Mouse (Mus musculus) testis, postnatal 10 days (tissue): ENCODE measurements around the gene Cmss1.

Source experiments
- DNase-seq: peaks from one replicate; pipeline ENCODE4 v3.0.0; 2021; ENCODE audit warnings: low spot score

Gene Cmss1

DNA sequence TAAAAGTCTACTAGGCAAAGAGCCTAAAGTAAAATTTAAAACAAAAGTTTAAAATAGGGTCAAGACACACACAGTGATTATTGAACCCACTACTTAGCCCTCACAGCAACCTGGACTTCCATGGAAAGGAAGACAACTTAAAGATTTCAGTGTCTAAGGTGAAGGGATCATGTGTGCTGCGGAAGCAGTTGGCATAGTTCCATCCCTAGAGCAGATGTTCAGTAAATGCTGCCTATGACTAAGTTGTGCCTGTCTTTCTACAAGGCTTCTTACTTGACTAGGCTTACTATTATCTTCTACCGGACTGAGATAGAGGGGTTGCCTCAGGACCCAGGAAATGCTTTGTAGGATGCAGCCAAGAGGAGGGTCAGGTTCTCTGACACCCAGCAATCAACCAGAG lies 50.4 kb downstream of the Cmss1 start:
- DNase-seq: no peak

DNA sequence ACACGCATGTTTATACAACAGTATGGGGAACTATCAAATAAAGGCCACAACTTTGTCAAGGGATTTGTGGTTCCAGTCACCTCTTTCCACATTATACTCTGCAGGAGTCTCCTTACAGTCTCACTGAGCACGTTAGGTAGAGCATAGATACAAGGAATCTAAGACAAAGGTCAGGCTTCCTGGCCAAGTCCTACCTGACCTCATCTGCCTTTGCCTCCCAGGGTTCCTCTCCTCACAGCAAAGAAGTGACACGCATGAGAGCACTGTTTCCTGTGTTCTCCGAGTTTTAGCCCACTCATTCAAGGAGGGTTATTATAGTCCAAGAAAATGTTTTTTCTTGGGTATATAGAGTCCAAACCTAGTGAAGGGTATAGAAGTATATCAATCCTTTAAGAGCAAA lies 51.0 kb downstream of the Cmss1 start:
- no peak for DNase-seq

DNA sequence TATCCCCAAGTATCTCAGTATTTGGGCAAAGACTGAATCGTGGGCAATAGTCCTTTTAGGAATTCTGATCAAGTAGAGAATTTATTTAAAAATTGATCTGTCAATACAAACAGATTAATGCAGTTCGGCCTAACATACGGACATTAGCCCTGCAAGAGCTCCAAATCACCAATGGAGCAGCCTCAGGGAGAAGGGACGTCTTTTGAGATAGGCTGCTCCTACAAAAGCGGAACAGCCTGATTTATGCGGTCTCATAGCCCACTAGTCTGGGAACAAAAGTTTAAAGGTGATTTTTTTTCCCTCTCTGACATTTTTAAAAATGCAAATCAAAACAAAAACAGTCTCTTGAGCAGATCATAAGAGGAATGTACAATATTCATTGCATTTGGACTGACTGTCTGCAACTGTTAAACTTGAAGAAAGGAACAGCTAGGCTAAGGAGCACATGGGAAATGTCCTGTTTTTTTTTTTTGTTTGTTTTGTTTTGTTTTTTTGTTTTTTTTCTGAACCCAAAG lies 51.7 kb downstream of the Cmss1 start:
- no peak for DNase-seq

DNA sequence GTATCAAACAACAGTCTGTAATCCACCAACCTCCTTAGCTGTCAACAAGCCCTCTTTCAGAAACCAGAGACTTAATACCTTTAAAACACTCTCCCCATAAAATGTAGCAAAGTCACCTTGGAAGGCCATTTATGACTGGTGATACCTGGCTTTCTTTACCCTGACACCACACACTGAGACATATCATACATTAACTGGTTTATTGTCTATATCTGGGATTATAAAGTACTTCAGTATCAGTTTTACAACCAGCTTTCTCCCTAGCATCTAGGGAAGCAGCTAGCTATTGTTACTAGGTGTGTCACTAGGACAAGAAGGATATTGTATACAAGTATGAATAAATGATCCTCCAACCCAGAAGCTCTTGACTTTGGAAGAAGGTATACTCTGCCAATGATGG lies 53.4 kb downstream of the Cmss1 start:
- no peak for DNase-seq

DNA sequence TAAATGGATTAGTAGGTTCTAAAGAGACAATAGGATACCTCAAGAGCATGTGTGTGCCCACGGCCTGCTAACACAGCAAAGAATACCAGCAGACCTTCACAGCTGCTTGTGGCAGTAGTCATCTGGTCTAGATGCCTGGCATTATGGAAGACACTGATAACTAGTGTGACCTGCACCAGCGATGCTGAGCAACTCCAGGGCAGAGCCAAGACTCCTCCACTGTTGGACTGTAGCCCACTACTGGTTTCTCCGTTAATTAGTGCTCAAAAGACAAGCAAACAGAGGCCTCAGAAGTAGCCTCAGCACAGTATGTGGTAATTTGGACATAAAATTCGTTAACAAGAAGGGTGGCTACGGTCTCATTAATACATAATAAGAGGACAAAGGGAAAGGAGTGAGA lies 54.0 kb downstream of the Cmss1 start:
- DNase-seq: no peak

GRCm38 (mm10) chr16:57551617-57552016 lies 55.0 kb downstream of the Cmss1 start:
- no peak for DNase-seq

GRCm38 (mm10) chr16:57550817-57551216 lies 55.8 kb downstream of the Cmss1 start:
- no peak for DNase-seq

DNA sequence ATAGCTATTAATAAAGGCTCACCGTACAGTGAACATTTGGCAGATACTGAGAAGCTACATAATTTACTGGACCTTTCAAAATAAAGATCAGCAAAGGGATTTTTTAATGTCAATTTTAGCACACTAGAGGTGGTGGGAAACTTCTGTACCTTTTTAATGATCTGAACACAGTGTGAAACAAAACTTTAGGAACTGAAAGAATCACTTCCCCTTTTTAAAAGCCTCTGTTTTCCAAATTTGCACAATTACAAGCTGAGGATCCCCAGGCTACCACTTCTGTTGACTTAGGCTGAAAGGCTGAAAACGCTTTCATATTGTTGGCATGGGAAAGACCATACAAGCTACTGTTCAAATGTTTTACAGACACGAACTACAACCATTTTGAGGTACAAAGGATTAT lies 56.6 kb downstream of the Cmss1 start:
- DNase-seq: no peak

GRCm38 (mm10) chr16:57549061-57550037 lies 57.3 kb downstream of the Cmss1 start:
- DNase-seq: peak; percentile 84

- no peak for DNase-seq
These were observed 58.1 kb downstream of the Cmss1 start for GRCm38 (mm10) chr16:57548608-57549007.

- DNase-seq: no peak
These were observed 60.3 kb downstream of the Cmss1 start for GRCm38 (mm10) chr16:57546355-57546754.

- DNase-seq: no peak
These were observed 62.2 kb downstream of the Cmss1 start for GRCm38 (mm10) chr16:57544441-57544840.

DNA sequence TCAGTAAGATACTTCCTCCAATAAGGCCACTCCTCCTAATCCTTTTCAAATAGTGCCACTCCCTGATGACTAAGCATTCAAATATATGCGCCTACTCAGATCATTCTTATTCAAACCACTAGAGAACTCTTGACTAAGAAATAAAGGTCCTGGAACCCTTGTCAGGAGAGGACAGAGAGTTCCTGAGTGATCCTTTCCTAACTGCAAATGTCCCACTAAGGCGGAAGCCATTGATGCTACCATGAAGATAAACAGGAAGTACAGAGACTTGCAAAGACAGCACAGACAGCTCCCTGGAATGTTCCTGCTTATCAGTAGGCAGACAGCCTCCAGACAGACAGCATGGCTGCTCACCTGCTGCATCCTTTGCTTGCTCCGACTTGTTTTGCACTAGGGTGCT lies 63.4 kb downstream of the Cmss1 start:
- DNase-seq: no peak

GRCm38 (mm10) chr16:57536511-57536910 lies 70.2 kb downstream of the Cmss1 start:
- DNase-seq: no peak

DNA sequence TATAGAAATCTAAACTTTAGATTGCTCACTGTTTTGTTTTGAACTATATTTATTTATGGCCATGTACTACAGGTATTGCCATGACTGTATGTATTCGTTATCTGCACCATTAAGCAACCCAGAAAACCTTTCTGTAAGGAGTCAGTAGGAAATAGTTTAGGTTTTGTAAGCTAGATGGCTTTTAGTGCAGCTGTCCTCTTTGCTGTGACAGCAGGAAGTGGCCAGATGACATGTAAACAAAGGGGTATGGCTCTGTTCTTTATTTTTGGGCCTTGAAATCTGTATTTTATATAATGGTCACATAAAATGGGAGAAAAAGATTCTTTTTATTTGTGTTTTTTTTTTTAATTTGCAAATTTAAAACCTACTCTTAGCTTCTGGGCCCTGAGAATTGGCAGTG lies 71.9 kb downstream of the Cmss1 start:
- no peak for DNase-seq

- no peak for DNase-seq
These were observed 72.3 kb downstream of the Cmss1 start for GRCm38 (mm10) chr16:57534365-57534764.

- no peak for DNase-seq
These were observed 74.6 kb downstream of the Cmss1 start for GRCm38 (mm10) chr16:57532081-57532493.

DNA sequence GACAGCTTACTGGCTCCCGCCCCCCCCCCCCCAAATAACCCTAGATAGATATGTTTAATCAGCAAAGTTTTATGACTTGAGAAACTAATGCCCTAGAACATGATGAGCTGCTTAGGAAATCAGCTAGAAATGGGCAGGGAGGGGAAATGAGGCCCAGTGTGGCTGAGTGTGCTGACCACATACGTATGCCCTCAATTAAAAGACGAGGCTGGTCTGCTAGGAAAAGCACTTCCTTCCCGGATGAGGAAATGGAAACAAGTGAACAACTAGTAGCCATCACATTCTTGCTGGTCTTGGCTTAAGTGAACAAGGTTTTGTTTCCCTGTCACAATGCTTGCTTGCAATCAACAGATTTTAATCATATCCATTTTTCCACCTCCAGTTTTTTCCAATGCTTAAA lies 76.1 kb downstream of the Cmss1 start:
- DNase-seq: no peak

DNA sequence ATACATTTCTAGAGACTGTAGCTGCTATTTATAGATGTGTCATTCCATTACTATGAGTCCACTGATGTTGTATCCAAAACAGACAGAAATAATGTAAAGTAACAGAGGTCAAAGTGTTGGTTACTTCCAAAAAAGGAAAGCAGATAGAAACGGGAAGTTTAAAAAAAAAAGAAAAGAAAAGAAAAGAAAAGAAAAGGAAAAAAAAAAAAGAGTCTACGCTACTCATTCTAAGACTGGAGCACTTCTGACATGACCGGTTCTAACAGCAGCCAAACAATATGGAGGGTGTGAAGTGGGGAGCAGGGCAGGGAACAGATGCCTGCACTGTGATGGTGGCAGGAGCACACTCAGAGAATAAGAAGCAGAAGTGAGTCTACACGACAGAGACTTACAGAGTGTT lies 78.2 kb downstream of the Cmss1 start:
- DNase-seq: no peak

DNA sequence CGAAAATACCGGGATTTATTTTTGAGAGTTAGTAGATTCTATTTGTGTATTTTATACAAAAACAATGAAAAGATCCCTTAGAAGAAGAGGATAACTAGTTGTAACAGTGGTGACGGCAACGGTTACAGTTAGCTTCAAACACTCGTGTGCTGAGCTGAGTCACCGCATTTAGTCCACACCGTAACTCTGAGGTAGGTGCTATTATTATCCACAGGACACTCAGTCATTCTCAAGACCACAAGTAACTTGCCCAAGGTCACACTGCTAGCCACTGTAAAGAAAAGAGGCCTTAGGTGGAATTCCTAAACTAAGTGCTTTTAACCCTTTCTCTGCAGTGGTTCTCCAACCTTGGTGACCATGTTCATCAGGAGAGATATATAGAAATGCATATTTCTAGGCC lies 79.8 kb downstream of the Cmss1 start:
- no peak for DNase-seq

- DNase-seq: no peak
These were observed 81.2 kb downstream of the Cmss1 start for GRCm38 (mm10) chr16:57525476-57525875.

GRCm38 (mm10) chr16:57525046-57525445 lies 81.6 kb downstream of the Cmss1 start:
- no peak for DNase-seq

DNA sequence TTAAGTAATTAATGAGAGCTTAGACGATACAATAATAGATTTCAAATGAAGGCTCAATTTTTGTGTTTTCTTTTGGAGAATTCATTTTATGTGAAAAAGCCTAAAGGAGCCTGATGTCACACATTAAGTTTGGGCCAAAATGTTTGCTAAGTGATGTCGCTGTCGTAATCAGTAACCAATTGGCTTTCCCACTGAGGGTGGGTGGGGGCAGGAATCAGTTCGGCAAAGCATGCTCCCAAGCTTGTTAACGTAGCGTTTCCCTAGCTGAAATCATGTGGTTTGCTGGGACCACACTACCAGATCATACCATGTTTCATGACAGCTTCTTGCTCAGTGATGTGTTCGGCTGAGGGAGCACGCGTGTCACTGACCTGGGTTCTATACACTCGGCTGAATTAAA lies 91.0 kb downstream of the Cmss1 start:
- DNase-seq: no peak

GRCm38 (mm10) chr16:57514371-57514770 lies 92.3 kb downstream of the Cmss1 start:
- no peak for DNase-seq
